In the genomic region with DNA sequence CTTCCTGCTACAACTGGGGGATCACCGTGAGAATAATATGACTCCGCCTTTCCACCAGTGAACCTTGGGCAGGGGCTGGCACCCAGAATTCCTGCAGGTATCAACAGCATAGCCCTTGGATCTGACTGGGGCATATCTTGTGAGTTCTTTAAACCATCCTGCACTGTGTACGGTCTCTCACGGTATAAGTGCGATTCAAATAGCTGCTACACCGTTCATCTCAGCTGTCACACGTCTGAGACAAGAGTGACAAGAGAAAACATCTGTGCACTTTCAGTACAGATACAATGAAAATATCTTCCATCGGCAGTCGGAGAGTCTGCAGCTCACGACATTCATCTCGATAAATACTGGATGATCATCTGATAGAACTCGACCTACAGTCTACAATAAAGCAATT, we compare ENCODE assay signal across 17 mouse cellular contexts.
"Had no signal": no experiment of that assay in that cellular context is flagged by ENCODE, and none has a peak within 500 bp of the region (broad histone marks: within the 10 kb centered on the region; RNA-seq: fewer than 3 reads in every experiment).

No protein-coding gene starts in this region.

- H3K27me3 ChIP-seq: lung, embryonic 15.5 days; megakaryocyte, embryonic 14.5 days; midbrain, embryonic 13.5 days; midbrain, embryonic 15.5 days; neural tube, embryonic 12.5 days; stomach, embryonic 15.5 days had no signal

- H3K4me2 ChIP-seq: lung, embryonic 15.5 days; midbrain, embryonic 13.5 days; midbrain, embryonic 15.5 days; neural tube, embryonic 12.5 days; stomach, embryonic 15.5 days had no signal

- H3K27ac ChIP-seq: lung, embryonic 15.5 days; macrophage; midbrain, embryonic 13.5 days; midbrain, embryonic 15.5 days; neural tube, embryonic 12.5 days; stomach, embryonic 15.5 days; stomach, postnatal 0 days had no signal

- H3K9me3 ChIP-seq: lung, embryonic 15.5 days; midbrain, embryonic 13.5 days; midbrain, embryonic 15.5 days; neural tube, embryonic 12.5 days; stomach, embryonic 15.5 days had no signal

- H3K36me3 ChIP-seq: midbrain, embryonic 13.5 days; midbrain, embryonic 15.5 days; neural tube, embryonic 12.5 days had no signal

- DNase-seq: liver, postnatal 0 days; lung, adult 2 months; lung, postnatal 14 days; lung, postnatal 36 days; right cerebral cortex, postnatal 14 days; thymus, adult 2 months; thymus, postnatal 25 days; thymus, postnatal 4 days had no signal

- H3K4me3 ChIP-seq: lung, embryonic 15.5 days; megakaryocyte, embryonic 14.5 days; midbrain, embryonic 13.5 days; midbrain, embryonic 15.5 days; neural tube, embryonic 12.5 days; stomach, embryonic 15.5 days had no signal

- H3K9ac ChIP-seq: liver, postnatal 0 days; lung, embryonic 15.5 days; midbrain, embryonic 13.5 days; midbrain, embryonic 15.5 days; neural tube, embryonic 12.5 days; stomach, embryonic 15.5 days had no signal

- H3K4me1 ChIP-seq: lung, embryonic 15.5 days; megakaryocyte, embryonic 14.5 days; midbrain, embryonic 13.5 days; midbrain, embryonic 15.5 days; neural tube, embryonic 12.5 days; stomach, embryonic 15.5 days had no signal

- ATAC-seq: liver, postnatal 0 days; lung, postnatal 0 days; midbrain, embryonic 13.5 days; midbrain, embryonic 15.5 days had no signal
